Mouse (Mus musculus) heart, embryonic 13.5 days (tissue): Measurements from ENCODE around the gene Arhgap40. TPM values are rescaled to one million over a fixed set of nuclear protein-coding genes. Genes with fewer than 3 reads are reported as not detected.
A peak's percentile ranks its signal among the peaks of the same experiment; 100 is the strongest.

ENCODE experiments used
- ATAC-seq: fragments of 200-750 bp; cut with Nextera tagmentation; 2 replicates; pipeline ENCODE4 v1.8.0; 2017; ENCODE audit warnings: moderate TSS enrichment; ENCODE audit not compliant: insufficient number of reproducible peaks, low FRiP score, low TSS enrichment; ENCODE audit errors: extremely low read depth
- H3K27ac ChIP-seq: fragments of 300-500 bp; sonication (generic); replicated peaks from 2 replicates; pipeline ENCODE4 v1.5.1; 2015; ENCODE audit warnings: moderate library complexity, mild to moderate bottlenecking, inconsistent platforms
- H3K27me3 ChIP-seq: fragments of 300-500 bp; sonication (generic); replicated peaks from 2 replicates; pipeline ENCODE4 v1.6.1; 2015; ENCODE audit warnings: mild to moderate bottlenecking, inconsistent platforms
- H3K36me3 ChIP-seq: fragments of 300-500 bp; sonication (generic); 2 replicates; pipeline ENCODE4 v1.6.1; 2015; ENCODE audit warnings: mild to moderate bottlenecking, inconsistent platforms
- H3K4me1 ChIP-seq: fragments of 300-500 bp; sonication (generic); 2 replicates; pipeline ENCODE4 v1.6.1; 2015; ENCODE audit warnings: inconsistent platforms
- H3K4me2 ChIP-seq: fragments of 300-500 bp; sonication (generic); 2 replicates; pipeline ENCODE4 v1.6.1; 2015; ENCODE audit warnings: inconsistent platforms, mild to moderate bottlenecking, moderate library complexity
- H3K4me3 ChIP-seq: fragments of 300-500 bp; sonication (generic); 2 replicates; pipeline ENCODE4 v1.5.1; 2015; ENCODE audit warnings: moderate library complexity, mild to moderate bottlenecking, inconsistent platforms
- H3K9ac ChIP-seq: fragments of 300-500 bp; sonication (generic); 2 replicates; pipeline ENCODE4 v1.6.1; 2015; ENCODE audit warnings: inconsistent platforms, mild to moderate bottlenecking, moderate library complexity
- H3K9me3 ChIP-seq: fragments of 300-500 bp; sonication (generic); 2 replicates; pipeline ENCODE4 v1.6.1; 2016; ENCODE audit warnings: inconsistent platforms
- WGBS: fragments of 180-500 bp; shearing (Covaris S2); methylation state at CpG from one replicate; pipeline ENCODE4 v1.1.7; 2015; ENCODE audit warnings: mixed read lengths; 5-methylcytosine and 5-hydroxymethylcytosine counted together
- polyA plus RNA-seq: library from polyadenylated mRNA; unstranded; fragments of >200 nt; fragmentation: Nextera tagmentation; extraction: Ambion mirVana; gene quantifications from 2 replicates; pipeline ENCODE4 v1.2.1, GENCODE M21; 2015

The Arhgap40 gene
- polyA plus RNA-seq, 1 experiment from 2014 or later, result not detected

GRCm38 (mm10) chr2:158518583-158518982 is 6.0 kb downstream of the Arhgap40 start:
- H3K4me3 ChIP-seq, result no peak overlapping the region
- H3K9ac ChIP-seq, result no peak overlapping the region
- ATAC-seq, result no peak
- no peak overlapping the region for H3K27ac ChIP-seq
- H3K4me2 ChIP-seq, result no peak overlapping the region
- H3K27me3 ChIP-seq, result no peaks in the 10 kb centered on the region
- H3K9me3 ChIP-seq, result no peaks in the 10 kb centered on the region
- peaks cover 10% of the 10 kb centered on the region for H3K4me1 ChIP-seq
- WGBS, result 37% methylated on average over 6 of the region's 6 CpGs
- H3K36me3 ChIP-seq, result no peaks in the 10 kb centered on the region

GRCm38 (mm10) chr2:158519071-158519470 is 6.5 kb downstream of the Arhgap40 start:
- Histone ChIP-seq H3K4me1 (peaks cover 10% of the 10 kb centered on the region), H3K27ac (no peak overlapping the region), H3K4me3 (no peak overlapping the region), H3K9me3 (no peaks in the 10 kb centered on the region), H3K27me3 (0 out of 2 replicates have a peak, but pooled peaks cover under 1% of the 10 kb centered on the region), H3K4me2 (no peak overlapping the region), H3K9ac (no peak overlapping the region), H3K36me3 (no peaks in the 10 kb centered on the region)
- WGBS, result 53% methylated on average over 11 of the region's 11 CpGs
- ATAC-seq, result no peak

GRCm38 (mm10) chr2:158519800-158520199 is 7.2 kb downstream of the Arhgap40 start:
- H3K36me3 ChIP-seq, result no peaks in the 10 kb centered on the region
- no peak overlapping the region for H3K4me2 ChIP-seq
- 77% methylated on average over 6 of the region's 6 CpGs for WGBS
- 0 out of 2 replicates have a peak, but pooled peaks cover 2% of the 10 kb centered on the region for H3K27me3 ChIP-seq
- no peak overlapping the region for H3K9ac ChIP-seq
- no peaks in the 10 kb centered on the region for H3K9me3 ChIP-seq
- no peak for ATAC-seq
- no peak overlapping the region for H3K4me3 ChIP-seq
- H3K4me1 ChIP-seq, result peaks cover 10% of the 10 kb centered on the region
- no peak overlapping the region for H3K27ac ChIP-seq

- Histone ChIP-seq H3K4me2 (no peak overlapping the region), H3K27me3 (0 out of 2 replicates have a peak, but pooled peaks cover 2% of the 10 kb centered on the region), H3K36me3 (no peaks in the 10 kb centered on the region), H3K4me1 (peaks cover 10% of the 10 kb centered on the region), H3K27ac (no peak overlapping the region), H3K9ac (no peak overlapping the region), H3K4me3 (no peak overlapping the region), H3K9me3 (no peaks in the 10 kb centered on the region)
- ATAC-seq, result no peak
- WGBS, result 49% methylated on average over 8 of the region's 8 CpGs
These were observed 10.5 kb downstream of the Arhgap40 start for GRCm38 (mm10) chr2:158523060-158523459.

- Histone ChIP-seq H3K9me3 (no peaks in the 10 kb centered on the region), H3K9ac (no peak overlapping the region), H3K27ac (no peak overlapping the region), H3K4me3 (no peak overlapping the region), H3K27me3 (0 out of 2 replicates have a peak, but pooled peaks cover 2% of the 10 kb centered on the region), H3K4me1 (peaks cover 6% of the 10 kb centered on the region), H3K36me3 (no peaks in the 10 kb centered on the region), H3K4me2 (no peak overlapping the region)
- no peak for ATAC-seq
- WGBS, result 77% methylated on average over 16 of the region's 16 CpGs
These were observed 11.7 kb downstream of the Arhgap40 start for GRCm38 (mm10) chr2:158524129-158524860.

GRCm38 (mm10) chr2:158534090-158534489 is 21.5 kb downstream of the Arhgap40 start:
- Histone ChIP-seq H3K4me2 (no peak overlapping the region), H3K4me3 (no peak overlapping the region), H3K27me3 (peaks cover 6% of the 10 kb centered on the region), H3K36me3 (no peaks in the 10 kb centered on the region), H3K4me1 (no peaks in the 10 kb centered on the region), H3K27ac (no peak overlapping the region), H3K9ac (no peak overlapping the region), H3K9me3 (no peaks in the 10 kb centered on the region; the same call in 1 of the 2 replicates)
- WGBS, result 12% methylated on average over 4 of the region's 4 CpGs
- no peak for ATAC-seq

GRCm38 (mm10) chr2:158534559-158534958 is 22.0 kb downstream of the Arhgap40 start:
- 72% methylated on average over 8 of the region's 8 CpGs for WGBS
- Histone ChIP-seq H3K4me1 (no peaks in the 10 kb centered on the region), H3K9me3 (no peaks in the 10 kb centered on the region; the same call in 1 of the 2 replicates)

GRCm38 (mm10) chr2:158539433-158540305 is 27.1 kb downstream of the Arhgap40 start:
- Histone ChIP-seq H3K4me2 (peak overlapping the region; percentile 56), H3K9ac (no peak overlapping the region; the same call in 1 of the 2 replicates), H3K36me3 (no peaks in the 10 kb centered on the region), H3K4me1 (no peaks in the 10 kb centered on the region), H3K4me3 (0 out of 2 replicates have a peak overlapping the region, but pooled peaks have one; percentile 15), H3K27me3 (peaks cover 42% of the 10 kb centered on the region), H3K9me3 (no peaks in the 10 kb centered on the region), H3K27ac (no peak overlapping the region)
- 48% methylated on average over 24 of the region's 24 CpGs for WGBS
- ATAC-seq, result no peak

More at GRCm38 (mm10) chr2:158534559-158534958, 22.0 kb downstream of the Arhgap40 start:
- no peak for ATAC-seq
- Histone ChIP-seq H3K9ac (no peak overlapping the region), H3K4me3 (no peak overlapping the region), H3K4me2 (no peak overlapping the region), H3K36me3 (no peaks in the 10 kb centered on the region), H3K27me3 (peaks cover 11% of the 10 kb centered on the region), H3K27ac (no peak overlapping the region)

- Histone ChIP-seq H3K9ac (no peak overlapping the region), H3K27ac (no peak overlapping the region), H3K9me3 (no peaks in the 10 kb centered on the region), H3K4me3 (no peak overlapping the region), H3K36me3 (no peaks in the 10 kb centered on the region), H3K27me3 (peaks cover 46% of the 10 kb centered on the region), H3K4me2 (no peak overlapping the region), H3K4me1 (no peaks in the 10 kb centered on the region)
- no peak for ATAC-seq
- 33% methylated on average over 4 of the region's 4 CpGs for WGBS
These were observed 28.7 kb downstream of the Arhgap40 start for GRCm38 (mm10) chr2:158541286-158541685.

- H3K27ac ChIP-seq, result no peak overlapping the region
- no peak overlapping the region for H3K4me3 ChIP-seq
- H3K4me2 ChIP-seq, result no peak overlapping the region
- H3K9ac ChIP-seq, result no peak overlapping the region
- WGBS, result 51% methylated on average over 2 of the region's 2 CpGs
- H3K9me3 ChIP-seq, result no peaks in the 10 kb centered on the region
- no peaks in the 10 kb centered on the region for H3K36me3 ChIP-seq
- H3K27me3 ChIP-seq, result peaks cover 55% of the 10 kb centered on the region
- no peaks in the 10 kb centered on the region for H3K4me1 ChIP-seq
- ATAC-seq, result no peak
These were observed 32.7 kb downstream of the Arhgap40 start for GRCm38 (mm10) chr2:158545266-158545665.

- H3K4me3 ChIP-seq, result no peak overlapping the region
- no peak for ATAC-seq
- peak overlapping the region; percentile 64 for H3K9ac ChIP-seq
- peak overlapping the region; percentile 45 for H3K4me2 ChIP-seq
- WGBS, result 3% methylated on average over 17 of the region's 17 CpGs
- peaks cover 63% of the 10 kb centered on the region for H3K27me3 ChIP-seq
- H3K4me1 ChIP-seq, result no peaks in the 10 kb centered on the region
- no peaks in the 10 kb centered on the region for H3K9me3 ChIP-seq
- no peaks in the 10 kb centered on the region for H3K36me3 ChIP-seq
- no peak overlapping the region for H3K27ac ChIP-seq
These were observed 34.2 kb downstream of the Arhgap40 start for GRCm38 (mm10) chr2:158546751-158547150.
